Mouse (Mus musculus): Measurements from ENCODE around the gene Tuba3b. TPM values are rescaled to one million over a fixed set of nuclear protein-coding genes. Genes with fewer than 3 reads are reported as not detected.

Gene Tuba3b
- polyA plus RNA-seq, 1 experiment, result not detected

- Histone ChIP-seq H3K4me1 (ENCODE audit: control insufficient read depth, insufficient read depth, low read length) (peaks cover 14% of the 10 kb centered on the region), H3K27ac (ENCODE audit: insufficient read depth, low read length) (no peak overlapping the region), H3K27me3 (ENCODE audit: control insufficient read depth, insufficient read depth, low read length) (no peaks in the 10 kb centered on the region), H3K4me3 (replicated peaks; ENCODE audit: insufficient read depth, low read depth, low read length) (no peak overlapping the region)
- no peak for DNase-seq
- TF ChIP-seq POLR2A (IDR thresholded peaks at IDR 0.05; ENCODE audit: borderline replicate concordance, insufficient read depth, low read length), result no peak
- no peak for TF ChIP-seq CTCF (IDR thresholded peaks at IDR 0.05; ENCODE audit: borderline replicate concordance, insufficient read depth, low read depth, low read length)
- WGBS, result over 99% methylated on average over 3 of the region's 3 CpGs
Observed at GRCm38 (mm10) chr6:145579761-145580160, 35.8 kb upstream of the Tuba3b start.

GRCm38 (mm10) chr6:145581366-145582170 lies 34.0 kb upstream of the Tuba3b start:
- WGBS, result 38% methylated on average over 10 of the region's 10 CpGs

GRCm38 (mm10) chr6:145585052-145585973 lies 30.2 kb upstream of the Tuba3b start:
- H3K27me3 ChIP-seq (ENCODE audit: control insufficient read depth, insufficient read depth, low read length), result no peaks in the 10 kb centered on the region
- TF ChIP-seq POLR2A (IDR thresholded peaks at IDR 0.05; ENCODE audit: borderline replicate concordance, insufficient read depth, low read length), result no peak
- TF ChIP-seq CTCF (IDR thresholded peaks at IDR 0.05; ENCODE audit: borderline replicate concordance, insufficient read depth, low read depth, low read length), result no peak
- no peak overlapping the region for H3K27ac ChIP-seq (ENCODE audit: insufficient read depth, low read length)
- no peak for DNase-seq
- H3K4me3 ChIP-seq (replicated peaks; ENCODE audit: insufficient read depth, low read depth, low read length), result no peak overlapping the region
- H3K4me1 ChIP-seq (ENCODE audit: control insufficient read depth, insufficient read depth, low read length), result peaks cover 10% of the 10 kb centered on the region
- 65% methylated on average over 21 of the region's 21 CpGs for WGBS

More at GRCm38 (mm10) chr6:145581366-145582170, 34.0 kb upstream of the Tuba3b start:
- peaks cover 14% of the 10 kb centered on the region for H3K4me1 ChIP-seq (ENCODE audit: control insufficient read depth, insufficient read depth, low read length)
- no peak overlapping the region for H3K4me3 ChIP-seq (replicated peaks; ENCODE audit: insufficient read depth, low read depth, low read length)
- no peaks in the 10 kb centered on the region for H3K27me3 ChIP-seq (ENCODE audit: control insufficient read depth, insufficient read depth, low read length)
- no peak for DNase-seq
- H3K27ac ChIP-seq (ENCODE audit: insufficient read depth, low read length), result no peak overlapping the region
- no peak for TF ChIP-seq CTCF (IDR thresholded peaks at IDR 0.05; ENCODE audit: borderline replicate concordance, insufficient read depth, low read depth, low read length)
- no peak for TF ChIP-seq POLR2A (IDR thresholded peaks at IDR 0.05; ENCODE audit: borderline replicate concordance, insufficient read depth, low read length)

- DNase-seq, result no peak
Observed at GRCm38 (mm10) chr6:145590501-145591293, 24.9 kb upstream of the Tuba3b start.

GRCm38 (mm10) chr6:145591578-145591977 lies 24.0 kb upstream of the Tuba3b start:
- Histone ChIP-seq H3K27me3 (ENCODE audit: control insufficient read depth, insufficient read depth, low read length) (no peaks in the 10 kb centered on the region), H3K4me1 (ENCODE audit: control insufficient read depth, insufficient read depth, low read length) (no peaks in the 10 kb centered on the region), H3K27ac (ENCODE audit: insufficient read depth, low read length) (no peak overlapping the region), H3K4me3 (replicated peaks; ENCODE audit: insufficient read depth, low read depth, low read length) (no peak overlapping the region)
- no peak for TF ChIP-seq CTCF (IDR thresholded peaks at IDR 0.05; ENCODE audit: borderline replicate concordance, insufficient read depth, low read depth, low read length)
- no peak for TF ChIP-seq POLR2A (IDR thresholded peaks at IDR 0.05; ENCODE audit: borderline replicate concordance, insufficient read depth, low read length)
- DNase-seq, result no peak
- 98% methylated on average over 1 of the region's 1 CpGs for WGBS

More at GRCm38 (mm10) chr6:145590501-145591293, 24.9 kb upstream of the Tuba3b start:
- WGBS, result 93% methylated on average over 11 of the region's 11 CpGs
- no peaks in the 10 kb centered on the region for H3K27me3 ChIP-seq (ENCODE audit: control insufficient read depth, insufficient read depth, low read length)
- no peak overlapping the region for H3K27ac ChIP-seq (ENCODE audit: insufficient read depth, low read length)
- no peaks in the 10 kb centered on the region for H3K4me1 ChIP-seq (ENCODE audit: control insufficient read depth, insufficient read depth, low read length)
- H3K4me3 ChIP-seq (replicated peaks; ENCODE audit: insufficient read depth, low read depth, low read length), result no peak overlapping the region
- TF ChIP-seq POLR2A (IDR thresholded peaks at IDR 0.05; ENCODE audit: borderline replicate concordance, insufficient read depth, low read length) (no peak), CTCF (IDR thresholded peaks at IDR 0.05; ENCODE audit: borderline replicate concordance, insufficient read depth, low read depth, low read length) (no peak)

- H3K27ac ChIP-seq (ENCODE audit: insufficient read depth, low read length), result no peak overlapping the region
- H3K27me3 ChIP-seq (ENCODE audit: control insufficient read depth, insufficient read depth, low read length), result no peaks in the 10 kb centered on the region
- WGBS, result 90% methylated on average over 6 of the region's 6 CpGs
Observed at GRCm38 (mm10) chr6:145592036-145592435, 23.5 kb upstream of the Tuba3b start.

GRCm38 (mm10) chr6:145592531-145592998 lies 23.0 kb upstream of the Tuba3b start:
- H3K27ac ChIP-seq (ENCODE audit: insufficient read depth, low read length), result no peak overlapping the region
- 51% methylated on average over 8 of the region's 8 CpGs for WGBS
- no peaks in the 10 kb centered on the region for H3K27me3 ChIP-seq (ENCODE audit: control insufficient read depth, insufficient read depth, low read length)

More at GRCm38 (mm10) chr6:145592036-145592435, 23.5 kb upstream of the Tuba3b start:
- TF ChIP-seq CTCF (IDR thresholded peaks at IDR 0.05; ENCODE audit: borderline replicate concordance, insufficient read depth, low read depth, low read length), result no peak
- no peak for TF ChIP-seq POLR2A (IDR thresholded peaks at IDR 0.05; ENCODE audit: borderline replicate concordance, insufficient read depth, low read length)
- DNase-seq, result no peak
- H3K4me1 ChIP-seq (ENCODE audit: control insufficient read depth, insufficient read depth, low read length), result no peaks in the 10 kb centered on the region
- no peak overlapping the region for H3K4me3 ChIP-seq (replicated peaks; ENCODE audit: insufficient read depth, low read depth, low read length)

More at GRCm38 (mm10) chr6:145592531-145592998, 23.0 kb upstream of the Tuba3b start:
- no peak for DNase-seq
- Histone ChIP-seq H3K4me1 (ENCODE audit: control insufficient read depth, insufficient read depth, low read length) (no peaks in the 10 kb centered on the region), H3K4me3 (replicated peaks; ENCODE audit: insufficient read depth, low read depth, low read length) (no peak overlapping the region)
- TF ChIP-seq POLR2A (IDR thresholded peaks at IDR 0.05; ENCODE audit: borderline replicate concordance, insufficient read depth, low read length) (no peak), CTCF (IDR thresholded peaks at IDR 0.05; ENCODE audit: borderline replicate concordance, insufficient read depth, low read depth, low read length) (no peak)
